Mouse (Mus musculus): ENCODE measurements at regions not wholly inside any gene's neighbourhood (a gene's known extent, or its start where the extent isn't known, plus 50 kb on each side); places are given as distances from the start of the nearest gene placed in this dataset.

- TF ChIP-seq EP300 (optimal IDR thresholded peaks at IDR 0.05), result no peak
- no peak for TF ChIP-seq CTCF (IDR thresholded peaks at IDR 0.05; ENCODE audit: low read depth)
Observed at GRCm38 (mm10) chr13:46153282-46154260, 120.0 kb upstream of the Stmnd1 start.
